Mouse (Mus musculus) gastrocnemius, postnatal 36 days (tissue): ENCODE data around the gene Fancg. TPM values are rescaled to one million over a fixed set of nuclear protein-coding genes. Genes with fewer than 3 reads are reported as not detected.

Experiments used
- DNase-seq, 2 experiments: peaks; one replicate each; pipeline ENCODE4 v3.0.0; 2022
- intact Hi-C: fragments of 180-260 bp; cut with DNase I; formaldehyde crosslinking; loops from one replicate; pipeline ENCODE4 v1.15.1; 2025
- total RNA-seq, 2 experiments: library from RNA; stranded (reverse); gene quantifications; 2 replicates each; pipeline ENCODE4 v1.2.3; 2021

The Fancg gene
- total RNA-seq, 2 experiments from 2014 or later: 0.84 to 1.1 TPM

GRCm38 (mm10) chr4:42952563-42952962 is 57.7 kb downstream of the Fancg start:
- intact Hi-C loops: no loop called here
- DNase-seq: peak; percentile 69 to 73

Other genes with a start within 250 kb of the Fancg start
- gene Ccl21a, start 236.5 kb downstream of the Fancg start, total RNA-seq: 10 to 100 TPM in 1 of 2 experiments, 1 to 10 TPM in 1; 7.8 to 13.8 TPM
- gene Fam205a1, start 156.6 kb downstream of the Fancg start, total RNA-seq: not detected
- gene Gm12394, start 153.7 kb downstream of the Fancg start, total RNA-seq: not detected
- under 1 TPM; 0.37 to 0.41 TPM for gene Fam205c, start 136.3 kb downstream of the Fancg start, total RNA-seq
- under 1 TPM; 0.15 to 0.97 TPM for gene Phf24, start 93.8 kb downstream of the Fancg start, total RNA-seq
- gene Dnajb5, start 60.7 kb downstream of the Fancg start, total RNA-seq: 100 to 1,000 TPM; 191 to 213 TPM
- gene 1700022I11Rik, start 40.9 kb downstream of the Fancg start, total RNA-seq: not detected
- 100 to 1,000 TPM; 225 to 248 TPM for gene Vcp, start 10.0 kb downstream of the Fancg start, total RNA-seq
- gene Pigo, start 15.3 kb upstream of the Fancg start, total RNA-seq: 1 to 10 TPM; 5.2 to 5.9 TPM
- gene Stoml2, start 21.2 kb upstream of the Fancg start, total RNA-seq: 10 to 100 TPM; 78.9 to 95.1 TPM
- 10 to 100 TPM; 22.1 to 30.6 TPM for gene Fam214b, start 35.7 kb upstream of the Fancg start, total RNA-seq
- 1 to 10 TPM; 2.3 to 2.8 TPM for gene Unc13b, start 48.4 kb upstream of the Fancg start, total RNA-seq